Mouse (Mus musculus) CH12.LX (cell line): Measurements from ENCODE around the gene Scml4. TPM values are rescaled to one million over a fixed set of nuclear protein-coding genes. Genes with fewer than 3 reads are reported as not detected.

ENCODE experiments used
- DNase-seq: peaks from one replicate; pipeline ENCODE4 v3.0.0-alpha.2; 2013; ENCODE audit errors: extremely low read depth
- H3K27ac ChIP-seq: 2 replicates; pipeline ENCODE4 v1.5.1; 2012; ENCODE audit warnings: low read depth, mild to moderate bottlenecking, control low read depth, moderate library complexity; ENCODE audit not compliant: insufficient read depth
- H3K27me3 ChIP-seq: replicated peaks from 2 replicates; pipeline ENCODE3; 2012; ENCODE audit warnings: inconsistent platforms
- H3K36me3 ChIP-seq, 2 experiments: replicated peaks in 1 of 2; 2 replicates each; pipeline versions ENCODE3 to v1.6.1; 2012; ENCODE audit warnings: inconsistent platforms in 1 of 2, low read length in 1 of 2, mild to moderate bottlenecking in 1 of 2, mixed read lengths in 1 of 2, moderate library complexity in 1 of 2; ENCODE audit not compliant: control insufficient read depth in 1 of 2, insufficient read depth in 1 of 2
- H3K4me1 ChIP-seq, 2 experiments: 2 replicates each; pipeline ENCODE4 v1.6.1; 2012; ENCODE audit warnings: inconsistent platforms in 1 of 2, moderate library complexity in 1 of 2; ENCODE audit not compliant: insufficient read depth in 2 of 2, control insufficient read depth in 1 of 2
- H3K4me2 ChIP-seq: 2 replicates; pipeline ENCODE4 v1.6.1; 2012; ENCODE audit warnings: low read depth, mild to moderate bottlenecking, control low read depth; ENCODE audit not compliant: poor library complexity, insufficient read depth, severe bottlenecking
- H3K4me3 ChIP-seq, 3 experiments: fragments of 150-350 bp in 1 of 3; sonication (generic) in 1 of 3; replicated peaks in 1 of 3; 2 replicates each; pipeline versions ENCODE3 to v1.5.1; 2011 to 2012; ENCODE audit warnings: low read depth in 2 of 3, low read length in 2 of 3, mild to moderate bottlenecking in 2 of 3, moderate library complexity in 2 of 3, control low read depth in 1 of 3, improper control_type of control experiment in 1 of 3, inconsistent platforms in 1 of 3, mixed read lengths in 1 of 3; ENCODE audit not compliant: poor library complexity in 1 of 3
- H3K79me2 ChIP-seq: replicated peaks from 2 replicates; pipeline ENCODE4 v1.6.1; 2012; ENCODE audit warnings: mild to moderate bottlenecking, moderate library complexity; ENCODE audit not compliant: control insufficient read depth, poor library complexity, insufficient read depth, severe bottlenecking; ENCODE audit errors: extremely low read depth
- H3K9ac ChIP-seq: 2 replicates; pipeline ENCODE4 v1.6.1; 2012; ENCODE audit warnings: low read depth, mild to moderate bottlenecking, control low read depth, moderate library complexity; ENCODE audit not compliant: insufficient read depth
- H3K9me3 ChIP-seq: replicated peaks from 2 replicates; pipeline ENCODE3; 2012; ENCODE audit warnings: low read length, inconsistent platforms, mixed read lengths
- BHLHE40 ChIP-seq: IDR thresholded peaks from 2 replicates; pipeline ENCODE4 v1.6.1; 2011; ENCODE audit warnings: mild to moderate bottlenecking, low read depth, low read length, improper control_type of control experiment
- CHD1 ChIP-seq: IDR thresholded peaks from 2 replicates; pipeline ENCODE4 v1.6.1; 2012; ENCODE audit warnings: low read depth, low read length, improper control_type of control experiment, inconsistent platforms
- CTCF ChIP-seq, 2 experiments: IDR thresholded peaks in 1 of 2; conservative IDR thresholded peaks in 1 of 2; 2 replicates each; pipeline ENCODE4 v1.5.1; 2011 to 2012; ENCODE audit warnings: low read depth in 2 of 2, low read length in 2 of 2, improper control_type of control experiment in 1 of 2, inconsistent platforms in 1 of 2, mild to moderate bottlenecking in 1 of 2, moderate library complexity in 1 of 2
- E2F4 ChIP-seq: IDR thresholded peaks from 2 replicates; pipeline ENCODE4 v1.6.1; 2011; ENCODE audit warnings: low read depth, low read length, improper control_type of control experiment; ENCODE audit not compliant: insufficient replicate concordance
- ETS1 ChIP-seq: conservative IDR thresholded peaks from 2 replicates; pipeline ENCODE4 v1.6.1; 2012; ENCODE audit warnings: low read depth, mild to moderate bottlenecking, inconsistent platforms, low read length, improper control_type of control experiment, moderate library complexity
- HCFC1 ChIP-seq: IDR thresholded peaks from 2 replicates; pipeline ENCODE4 v1.6.1; 2012; ENCODE audit warnings: low read depth, mild to moderate bottlenecking, inconsistent platforms, low read length, improper control_type of control experiment
- JUND ChIP-seq: conservative IDR thresholded peaks from 2 replicates; pipeline ENCODE4 v1.6.1; 2011; ENCODE audit warnings: low read depth, low read length, improper control_type of control experiment
- KAT2A ChIP-seq: IDR thresholded peaks from 2 replicates; pipeline ENCODE4 v1.6.1; 2012; ENCODE audit warnings: low read length, improper control_type of control experiment, inconsistent platforms; ENCODE audit not compliant: insufficient replicate concordance
- MAFK ChIP-seq: IDR thresholded peaks from 2 replicates; pipeline ENCODE4 v1.6.1; 2011; ENCODE audit warnings: low read length, improper control_type of control experiment; ENCODE audit not compliant: insufficient replicate concordance
- MAZ ChIP-seq: IDR thresholded peaks from 2 replicates; pipeline ENCODE4 v1.6.1; 2012; ENCODE audit warnings: low read depth, mild to moderate bottlenecking, inconsistent platforms, low read length, improper control_type of control experiment, moderate library complexity
- MXI1 ChIP-seq: IDR thresholded peaks from 2 replicates; pipeline ENCODE4 v1.6.1; 2011; ENCODE audit warnings: mild to moderate bottlenecking, low read depth, low read length, improper control_type of control experiment
- MYC ChIP-seq: IDR thresholded peaks from 2 replicates; pipeline ENCODE4 v1.6.1; 2011; ENCODE audit warnings: low read depth, mild to moderate bottlenecking, improper control_type of control experiment, low read length
- NELFE ChIP-seq: IDR thresholded peaks from 2 replicates; pipeline ENCODE4 v1.6.1; 2011; ENCODE audit warnings: low read depth, low read length, improper control_type of control experiment
- NRF1 ChIP-seq: IDR thresholded peaks from 2 replicates; pipeline ENCODE4 v1.6.1; 2014; ENCODE audit warnings: low read depth, mild to moderate bottlenecking, inconsistent platforms, low read length, improper control_type of control experiment, moderate library complexity
- PAX5 ChIP-seq: IDR thresholded peaks from 2 replicates; pipeline ENCODE4 v1.6.1; 2012; ENCODE audit warnings: low read length, inconsistent platforms, mixed read lengths
- POLR2AphosphoS2 ChIP-seq: IDR thresholded peaks from 2 replicates; pipeline ENCODE4 v1.6.1; 2011; ENCODE audit warnings: low read depth, low read length, improper control_type of control experiment
- RAD21 ChIP-seq: IDR thresholded peaks from 2 replicates; pipeline ENCODE4 v1.6.1; 2011; ENCODE audit warnings: low read depth, mild to moderate bottlenecking, low read length, improper control_type of control experiment, moderate library complexity
- RCOR1 ChIP-seq: conservative IDR thresholded peaks from 2 replicates; pipeline ENCODE4 v1.6.1; 2012; ENCODE audit warnings: low read depth, mild to moderate bottlenecking, inconsistent platforms, low read length, improper control_type of control experiment
- SIN3A ChIP-seq: IDR thresholded peaks from 2 replicates; pipeline ENCODE4 v1.6.1; 2012; ENCODE audit warnings: low read length, improper control_type of control experiment, inconsistent platforms
- SMC3 ChIP-seq: IDR thresholded peaks from 2 replicates; pipeline ENCODE4 v1.6.1; 2011; ENCODE audit warnings: low read depth, low read length, improper control_type of control experiment
- UBTF ChIP-seq: IDR thresholded peaks from 2 replicates; pipeline ENCODE4 v1.6.1; 2012; ENCODE audit warnings: low read depth, mild to moderate bottlenecking, inconsistent platforms, low read length, improper control_type of control experiment, moderate library complexity
- ZC3H11A ChIP-seq: IDR thresholded peaks from 2 replicates; pipeline ENCODE4 v1.6.1; 2012; ENCODE audit warnings: low read depth, mild to moderate bottlenecking, inconsistent platforms, low read length, improper control_type of control experiment
- ZKSCAN1 ChIP-seq: IDR thresholded peaks from 2 replicates; pipeline ENCODE4 v1.6.1; 2012; ENCODE audit warnings: low read depth, inconsistent platforms, low read length, improper control_type of control experiment, borderline replicate concordance
- ZMIZ1 ChIP-seq: IDR thresholded peaks from 2 replicates; pipeline ENCODE4 v1.6.1; 2012; ENCODE audit warnings: low read depth, mild to moderate bottlenecking, inconsistent platforms, low read length, improper control_type of control experiment
- dilution Hi-C: fragments of 300-500 bp; cut with MboI; formaldehyde crosslinking; loops from 2 replicates; pipeline ENCODE4 v1.14.3; 2020; ENCODE audit warnings: low sequenced_read_pairs; ENCODE audit not compliant: extremely low pct_unique_long_range_greater_than_20kb, extremely low pct_ligation_motif_present
- in situ Hi-C: fragments of 300-500 bp; cut with MboI; formaldehyde crosslinking; loops from 3 replicates; pipeline ENCODE4 v1.14.3; 2019; ENCODE audit warnings: low sequenced_read_pairs, low pct_ligation_motif_present, low pct_unique_long_range_greater_than_20kb, mixed read lengths
- polyA plus RNA-seq: library from polyadenylated mRNA; unstranded; fragments of >175 nt; gene quantifications from 2 replicates; pipeline ENCODE4 v1.2.1, GENCODE M21; 2012; ENCODE audit warnings: low read depth; ENCODE audit not compliant: insufficient read length
- total RNA-seq, 2 experiments: library from RNA; depleted of rRNA; stranded (reverse); fragments of 300-350 nt in 1 of 2; fragments of >200 nt in 1 of 2; gene quantifications; 2 replicates each; pipeline ENCODE4 v1.2.3; 2012 to 2014

The Scml4 gene
- total and polyA plus RNA-seq, 3 experiments, result 2.7 to 3.3 (median 3.0) TPM

DNA sequence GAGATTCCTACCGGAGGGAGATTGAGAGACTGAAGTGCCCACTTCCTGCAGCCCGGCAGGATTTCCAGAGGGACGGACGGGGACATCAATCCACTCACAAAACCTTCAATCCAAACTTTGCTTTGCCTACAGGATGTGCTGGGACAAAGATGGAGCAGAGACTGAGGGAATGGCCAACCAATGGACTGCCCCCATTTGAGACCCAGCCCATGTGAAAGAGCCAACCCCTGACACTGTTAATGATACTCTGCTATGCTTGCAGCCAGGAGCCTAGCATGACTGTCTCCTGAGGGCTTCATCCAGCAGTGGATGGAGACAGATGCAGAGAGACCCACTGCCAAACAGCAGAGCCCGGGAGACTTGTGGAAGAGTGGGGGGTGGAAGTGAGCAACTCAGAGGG is 19.5 kb downstream of the Scml4 start:
- no peaks in the 10 kb centered on the region for H3K79me2 ChIP-seq
- no peaks in the 10 kb centered on the region for H3K9me3 ChIP-seq
- dilution Hi-C loops, result no loop called here

DNA sequence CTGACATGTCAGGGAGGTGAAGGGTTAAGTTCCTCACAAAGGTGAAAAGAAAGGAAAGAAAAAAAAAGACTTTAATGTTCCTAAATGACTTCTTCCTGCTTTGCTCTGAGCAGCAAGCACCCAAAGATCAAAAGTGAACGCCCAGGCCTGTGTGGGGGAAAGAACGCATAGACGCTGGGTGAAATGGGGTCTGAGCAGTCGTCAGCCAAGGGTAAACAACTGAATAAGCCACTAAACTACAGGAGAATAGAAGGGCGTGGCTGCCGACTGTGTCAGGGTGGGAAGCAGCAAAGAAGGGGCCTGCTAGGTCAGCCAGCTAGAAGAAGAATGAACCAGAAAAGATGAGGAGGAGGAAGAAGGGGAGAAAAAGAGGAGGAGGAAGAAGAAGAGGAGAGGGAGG is 26.9 kb downstream of the Scml4 start:
- dilution Hi-C loops (no loop called here), in situ Hi-C loops (no loop called here)
- no peak overlapping the region for H3K4me3 ChIP-seq
- DNase-seq, result no peak
- TF ChIP-seq PAX5, result no peak
- no peak for TF ChIP-seq SMC3
- TF ChIP-seq KAT2A, result no peak
- TF ChIP-seq JUND, result no peak
- TF ChIP-seq NRF1, result no peak
- TF ChIP-seq NELFE, result no peak
- no peak for TF ChIP-seq CHD1
- no peak for TF ChIP-seq ZMIZ1
- TF ChIP-seq ZKSCAN1, result no peak
- no peak for TF ChIP-seq POLR2AphosphoS2
- no peak for TF ChIP-seq RCOR1
- no peak for TF ChIP-seq RAD21
- no peak overlapping the region for H3K4me2 ChIP-seq
- peaks cover 0 to 6% of the 10 kb centered on the region in 2 experiments for H3K36me3 ChIP-seq
- H3K79me2 ChIP-seq, result no peaks in the 10 kb centered on the region
- no peak overlapping the region for H3K9ac ChIP-seq
- H3K4me1 ChIP-seq, result peaks cover 0 to 3% of the 10 kb centered on the region in 2 experiments; a peak in 1 of 4 replicates
- no peak overlapping the region for H3K27ac ChIP-seq
- no peaks in the 10 kb centered on the region for H3K27me3 ChIP-seq
- H3K9me3 ChIP-seq, result no peaks in the 10 kb centered on the region

More for the DNA sequence above, 19.5 kb downstream of the Scml4 start:
- H3K36me3 ChIP-seq, result peaks cover 0 to 3% of the 10 kb centered on the region in 2 experiments
- peaks cover 3 to 6% of the 10 kb centered on the region in 2 experiments; a peak in 1 of 4 replicates for H3K4me1 ChIP-seq
- H3K4me2 ChIP-seq, result no peak overlapping the region
- no peak for DNase-seq
- no peak overlapping the region for H3K9ac ChIP-seq
- TF ChIP-seq ETS1 (no peak), SIN3A (no peak), JUND (no peak), BHLHE40 (no peak), MAFK (no peak), MYC (no peak), E2F4 (no peak), POLR2AphosphoS2 (no peak), NELFE (no peak), MAZ (no peak), HCFC1 (no peak), UBTF (no peak), MXI1 (no peak), KAT2A (no peak), CTCF (conservative IDR thresholded peaks at IDR 0.05 in 1 of 2, IDR thresholded peaks at IDR 0.05 in 1 of 2; ENCODE audit: low read depth in 2 of 2, low read length in 2 of 2) (no peak), SMC3 (no peak), ZC3H11A (no peak)
- H3K27me3 ChIP-seq, result no peaks in the 10 kb centered on the region
- H3K27ac ChIP-seq, result no peak overlapping the region
- in situ Hi-C loops, result no loop called here
- no peak overlapping the region for H3K4me3 ChIP-seq
